Mouse (Mus musculus): ENCODE data around the gene Hdac7. TPM values are rescaled to one million over a fixed set of nuclear protein-coding genes. Genes with fewer than 3 reads are reported as not detected.

Hdac7 gene
- total RNA-seq, 2 experiments from 2014 or later = 45.9 to 52.5 TPM

- intact Hi-C loops (cut with DNase I) = no loop called here
- no peak for DNase-seq
Observed at GRCm38 (mm10) chr15:97778311-97779098, 65.8 kb downstream of the Hdac7 start, which contains the start of gene Slc48a1. TSS of gene Slc48a1 (plus strand) at chr15:97778520.

DNA sequence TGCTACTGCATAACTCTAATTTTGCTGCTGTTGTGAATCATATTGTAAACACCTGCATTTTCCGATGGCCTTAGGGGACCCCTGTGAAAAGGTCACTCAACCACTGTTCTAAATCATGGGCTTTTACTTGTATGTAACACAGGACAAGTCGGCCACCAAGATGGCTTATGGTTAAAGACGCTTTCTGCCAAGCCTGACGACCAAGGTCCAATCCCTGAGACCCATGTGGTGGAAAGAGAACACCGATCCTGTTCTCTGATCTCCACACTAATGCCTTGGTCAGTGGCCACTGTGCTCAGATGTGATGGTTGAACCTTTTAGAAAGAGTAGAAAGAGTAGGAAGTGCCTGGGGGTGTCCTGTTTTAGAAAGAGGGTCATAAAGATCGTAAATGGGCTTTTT lies 67.4 kb downstream of the Hdac7 start:
- intact Hi-C loops (cut with DNase I) = loop anchor here (2.0 kb wide), 2 partner anchors 26 to 58 kb away; no protein-coding TSS in a partner anchor
- DNase-seq = no peak

DNA sequence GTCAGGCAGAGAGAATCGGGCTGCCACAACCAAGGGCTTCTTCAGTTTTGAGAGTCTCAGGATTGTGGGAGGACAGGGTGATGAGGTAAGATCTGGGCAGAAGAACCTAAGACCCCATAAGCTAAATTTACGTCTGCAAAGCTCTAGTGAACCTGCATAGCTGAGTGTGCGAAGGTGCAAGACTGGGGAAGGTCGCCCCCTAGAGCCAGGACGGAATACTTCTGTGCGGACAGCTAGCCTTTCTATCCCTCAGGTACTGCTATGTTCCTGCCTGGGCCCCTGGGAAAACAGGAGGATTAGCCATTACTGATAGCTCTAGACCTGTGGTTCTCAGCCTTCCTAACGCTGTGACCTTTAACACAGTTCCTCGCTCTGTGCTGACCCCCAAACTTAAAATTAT lies 67.8 kb downstream of the Hdac7 start:
- intact Hi-C loops (cut with DNase I) = loop anchor here (2.0 kb wide), 2 partner anchors 26 to 58 kb away; no protein-coding TSS in a partner anchor
- peak; percentile 85 to 87 for DNase-seq

- no peak for DNase-seq
- intact Hi-C loops (cut with DNase I) = no loop called here
Observed at GRCm38 (mm10) chr15:97773961-97774370, 70.3 kb downstream of the Hdac7 start.

GRCm38 (mm10) chr15:97773108-97773507 lies 71.2 kb downstream of the Hdac7 start:
- intact Hi-C loops (cut with DNase I) = no loop called here
- peak; percentile 64 to 79 for DNase-seq

- no peak for DNase-seq
- intact Hi-C loops (cut with DNase I) = no loop called here
Observed at GRCm38 (mm10) chr15:97770280-97770679, 74.0 kb downstream of the Hdac7 start.

DNA sequence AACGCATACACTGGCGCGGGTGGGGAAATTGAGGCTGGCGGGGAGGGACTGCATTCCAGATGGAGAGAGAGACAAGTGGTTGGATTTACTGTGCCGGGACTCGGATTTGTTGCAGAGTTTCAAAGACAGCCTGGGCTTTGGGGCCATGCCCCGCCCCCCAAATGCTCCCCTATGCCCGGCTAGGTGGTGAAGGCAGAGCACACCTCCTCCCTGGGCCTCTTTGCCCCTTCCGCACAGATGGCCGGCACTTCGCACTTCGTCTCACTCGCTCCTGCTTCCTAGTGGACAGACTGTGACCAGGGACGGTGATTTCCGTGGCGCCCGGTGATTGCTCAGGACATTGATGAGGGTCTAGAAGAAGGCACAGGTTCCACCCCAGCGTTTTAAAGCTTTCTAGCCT lies 76.1 kb downstream of the Hdac7 start:
- intact Hi-C loops (cut with DNase I) = no loop called here
- DNase-seq = no peak

GRCm38 (mm10) chr15:97767280-97768186 lies 76.8 kb downstream of the Hdac7 start, which contains the start of gene Rapgef3:
TSS of gene Rapgef3 (minus strand) at chr15:97767972.
- intact Hi-C loops (cut with DNase I) = loop anchor here (2.0 kb wide), 1 partner anchor 49 kb away; no protein-coding TSS in a partner anchor
- DNase-seq = peak; percentile 88

GRCm38 (mm10) chr15:97766594-97767279 lies 77.6 kb downstream of the Hdac7 start:
- peak in 1 of 2 experiments; percentile 57 for DNase-seq
- intact Hi-C loops (cut with DNase I) = loop anchor here (2.0 kb wide), 1 partner anchor 48 kb away; no protein-coding TSS in a partner anchor

DNA sequence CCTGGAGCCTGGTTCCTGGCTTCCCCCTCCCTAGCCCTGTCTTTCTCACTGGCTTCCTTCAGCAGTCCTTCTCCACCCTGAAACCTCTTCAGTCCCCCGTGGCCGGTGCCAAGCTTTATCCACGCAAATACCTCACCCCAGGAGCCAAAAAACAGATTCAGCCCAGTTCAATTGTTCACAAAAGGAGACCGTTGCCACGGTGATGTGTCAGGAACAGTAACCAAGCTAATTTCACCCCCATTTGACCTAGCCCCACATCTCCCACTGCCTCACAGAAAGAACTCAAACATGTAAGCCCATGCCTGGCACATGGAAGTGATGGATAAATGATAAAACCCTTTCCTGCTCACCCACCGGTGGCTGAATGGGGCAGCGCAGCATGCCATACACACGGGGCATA lies 78.1 kb downstream of the Hdac7 start:
- intact Hi-C loops (cut with DNase I) = loop anchor here (2.0 kb wide), 1 partner anchor 47 kb away; no protein-coding TSS in a partner anchor
- no peak for DNase-seq

GRCm38 (mm10) chr15:97765090-97765794 lies 79.1 kb downstream of the Hdac7 start:
- intact Hi-C loops (cut with DNase I) = no loop called here
- DNase-seq = peak in 1 of 2 experiments; percentile 42

DNA sequence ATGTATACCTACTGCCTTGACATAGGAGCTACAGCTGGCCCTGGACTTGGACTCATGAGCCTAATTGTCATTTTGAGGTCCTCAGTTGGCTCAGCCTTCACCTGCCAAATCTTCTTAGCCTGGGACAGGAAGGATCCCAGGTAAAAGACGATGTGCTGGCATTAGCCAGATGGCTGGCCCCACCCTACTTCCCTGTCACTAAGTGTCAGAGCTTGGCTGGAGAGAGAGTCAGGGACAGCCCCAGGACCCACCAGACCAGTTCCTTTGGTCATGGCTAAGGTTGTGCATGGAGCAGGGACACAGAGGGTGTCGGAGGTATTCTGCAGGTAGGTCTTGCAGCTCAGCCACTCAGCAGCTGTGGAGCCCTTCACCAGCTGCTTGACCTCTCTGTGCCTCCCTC lies 79.8 kb downstream of the Hdac7 start:
- intact Hi-C loops (cut with DNase I) = no loop called here

DNA sequence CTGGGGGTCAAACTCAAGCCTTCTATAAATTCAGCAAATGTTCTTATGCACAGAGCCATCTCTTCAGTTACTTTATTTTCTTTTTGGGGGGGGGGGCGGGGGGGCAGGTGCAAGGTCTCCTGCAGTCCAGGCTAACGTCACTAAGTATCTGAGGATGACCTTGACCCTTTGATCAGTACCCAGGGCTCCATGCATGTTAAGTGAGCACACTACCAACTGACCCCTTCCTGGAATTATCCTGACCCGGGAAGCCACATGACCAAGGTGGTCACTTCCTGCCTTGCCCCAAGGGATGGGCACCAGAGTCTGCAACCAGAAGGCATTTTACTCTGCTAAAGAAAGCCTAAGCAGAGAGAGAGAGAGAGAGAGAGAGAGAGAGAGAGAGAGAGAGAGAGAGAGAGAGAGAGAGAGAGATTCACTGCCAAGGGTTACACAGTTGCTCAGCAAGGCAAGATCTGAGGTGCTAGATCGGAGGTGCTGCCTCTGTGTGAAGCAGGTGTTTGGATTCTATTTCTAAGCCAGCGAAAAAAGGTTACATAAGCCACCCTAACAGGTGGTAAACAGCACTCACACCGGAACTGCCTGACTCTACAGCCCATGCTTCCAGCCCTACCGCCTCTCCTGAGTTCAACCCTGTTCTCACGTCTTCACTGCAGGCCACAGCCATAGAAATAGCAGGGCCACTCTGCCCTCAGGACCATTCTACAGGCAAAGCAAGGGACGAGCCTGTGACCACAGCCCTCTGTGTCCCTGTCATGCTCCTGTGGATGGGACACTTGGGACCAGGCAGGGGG lies 80.8 kb downstream of the Hdac7 start:
- DNase-seq = no peak
- intact Hi-C loops (cut with DNase I) = no loop called here

More for the DNA sequence above, 79.8 kb downstream of the Hdac7 start:
- no peak for DNase-seq

- peak; percentile 55 to 60 for DNase-seq
- intact Hi-C loops (cut with DNase I) = no loop called here
Observed at GRCm38 (mm10) chr15:97762733-97763132, 81.6 kb downstream of the Hdac7 start.

DNA sequence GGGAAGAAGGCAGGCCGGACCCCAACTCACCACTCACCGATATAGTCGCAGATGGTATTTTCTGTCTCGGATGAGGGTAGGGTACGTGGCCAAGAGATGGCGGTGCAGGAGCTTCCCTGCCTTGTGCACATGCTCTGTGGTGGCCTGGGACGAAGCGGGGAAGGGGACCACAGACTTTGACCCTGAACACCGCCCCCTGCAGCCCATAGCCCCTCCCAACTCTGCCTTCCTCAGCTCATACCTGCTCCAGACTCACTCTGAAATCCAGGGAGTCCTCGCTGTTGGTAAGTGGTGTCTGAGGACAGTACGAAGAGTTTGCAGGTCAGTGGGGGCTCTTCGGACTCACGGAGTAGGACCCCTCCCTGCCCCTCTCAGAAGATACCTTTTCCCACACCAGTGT lies 82.9 kb downstream of the Hdac7 start:
- intact Hi-C loops (cut with DNase I) = no loop called here
- no peak for DNase-seq

DNA sequence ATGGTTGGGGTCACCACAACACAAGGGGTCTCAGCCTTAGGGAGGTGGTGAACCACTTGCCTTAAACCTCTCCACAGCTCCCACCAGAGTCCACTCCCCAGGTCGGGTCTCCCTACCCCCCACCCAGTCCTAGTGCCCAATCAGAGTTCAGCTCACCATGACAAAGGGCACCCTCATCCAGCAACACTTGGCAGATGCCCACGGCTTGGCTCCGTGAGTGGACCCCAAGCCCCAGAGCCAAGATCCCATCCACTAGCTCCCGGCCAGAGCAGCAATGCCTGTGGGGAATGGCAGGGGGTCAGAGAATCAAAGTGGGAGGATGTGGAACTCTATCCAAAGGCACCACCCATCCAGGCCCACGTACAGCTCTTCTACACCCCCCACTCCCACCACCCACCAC lies 83.3 kb downstream of the Hdac7 start:
- DNase-seq = no peak

DNA sequence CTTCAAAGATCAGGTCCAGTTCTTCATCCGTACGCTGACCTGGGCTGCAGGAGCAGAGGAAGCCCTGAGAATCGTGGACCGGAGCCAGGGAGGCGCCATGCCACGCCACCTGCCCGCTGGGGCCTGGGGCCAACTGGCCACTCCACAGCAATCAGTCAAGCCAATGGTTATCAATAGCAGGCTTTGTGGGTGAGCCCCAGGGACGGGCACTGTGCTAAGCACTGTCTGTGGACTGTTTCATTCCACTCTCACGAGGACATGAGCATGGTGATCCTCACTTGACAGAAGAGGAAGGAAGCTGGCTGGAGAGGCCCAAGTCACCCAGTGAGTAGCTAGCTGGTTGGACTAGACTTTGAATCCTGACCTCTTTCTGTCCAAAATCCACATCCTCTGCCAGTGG lies 84.3 kb downstream of the Hdac7 start:
- DNase-seq = no peak
- intact Hi-C loops (cut with DNase I) = no loop called here

More for the DNA sequence above, 83.3 kb downstream of the Hdac7 start:
- intact Hi-C loops (cut with DNase I) = no loop called here

GRCm38 (mm10) chr15:97755361-97755760 lies 88.9 kb downstream of the Hdac7 start:
- intact Hi-C loops (cut with DNase I) = no loop called here
- DNase-seq = no peak

- DNase-seq = no peak
- intact Hi-C loops (cut with DNase I) = no loop called here
Observed at GRCm38 (mm10) chr15:97754476-97754875, 89.8 kb downstream of the Hdac7 start.

All from heart, postnatal 14 days (tissue).